Mouse (Mus musculus) cerebellum, adult 11-12 months (tissue): ENCODE data around the gene Tenm4.
A peak's percentile ranks its signal among the peaks of the same experiment; 100 is the strongest.

Source experiments
- DNase-seq: peaks from one replicate; pipeline ENCODE4 v3.0.0; 2022

Tenm4 gene

GRCm38 (mm10) chr7:96790326-96790725 lies 619.3 kb downstream of the Tenm4 start:
- no peak for DNase-seq

GRCm38 (mm10) chr7:96792456-96793229 lies 621.6 kb downstream of the Tenm4 start:
- no peak for DNase-seq

GRCm38 (mm10) chr7:96796033-96796741 lies 625.1 kb downstream of the Tenm4 start:
- peak; percentile 49 for DNase-seq

- peak; percentile 32 for DNase-seq
These were observed 625.9 kb downstream of the Tenm4 start for GRCm38 (mm10) chr7:96796788-96797485.

GRCm38 (mm10) chr7:96797716-96798332 lies 626.8 kb downstream of the Tenm4 start:
- no peak for DNase-seq

- no peak for DNase-seq
These were observed 628.8 kb downstream of the Tenm4 start for GRCm38 (mm10) chr7:96799816-96800215.

- DNase-seq, result no peak
These were observed 630.3 kb downstream of the Tenm4 start for GRCm38 (mm10) chr7:96801368-96801767.

GRCm38 (mm10) chr7:96802216-96802615 lies 631.2 kb downstream of the Tenm4 start:
- DNase-seq, result no peak

GRCm38 (mm10) chr7:96806561-96806960 lies 635.5 kb downstream of the Tenm4 start:
- DNase-seq, result no peak

- no peak for DNase-seq
These were observed 636.4 kb downstream of the Tenm4 start for GRCm38 (mm10) chr7:96807281-96808058.

GRCm38 (mm10) chr7:96808059-96808646 lies 637.1 kb downstream of the Tenm4 start:
- DNase-seq, result no peak

- peak; percentile 12 for DNase-seq
These were observed 640.6 kb downstream of the Tenm4 start for GRCm38 (mm10) chr7:96811691-96812090.

- no peak for DNase-seq
These were observed 642.0 kb downstream of the Tenm4 start for GRCm38 (mm10) chr7:96813036-96813435.

GRCm38 (mm10) chr7:96813497-96814400 lies 642.7 kb downstream of the Tenm4 start:
- no peak for DNase-seq

- no peak for DNase-seq
These were observed 643.5 kb downstream of the Tenm4 start for GRCm38 (mm10) chr7:96814581-96814980.

GRCm38 (mm10) chr7:96817030-96817674 lies 646.1 kb downstream of the Tenm4 start:
- DNase-seq, result no peak

GRCm38 (mm10) chr7:96818236-96818916 lies 647.3 kb downstream of the Tenm4 start:
- DNase-seq, result no peak

GRCm38 (mm10) chr7:96819538-96819937 lies 648.5 kb downstream of the Tenm4 start:
- no peak for DNase-seq

- no peak for DNase-seq
These were observed 649.3 kb downstream of the Tenm4 start for GRCm38 (mm10) chr7:96820343-96820742.

GRCm38 (mm10) chr7:96826101-96826500 lies 655.1 kb downstream of the Tenm4 start:
- DNase-seq, result no peak
